Mouse (Mus musculus): ENCODE results near the gene Gm867. TPM values are rescaled to one million over a fixed set of nuclear protein-coding genes. Genes with fewer than 3 reads are reported as not detected.

Gene Gm867
- polyA plus RNA-seq, 1 experiment from 2014 or later = 0.42 TPM

GRCm38 (mm10) chr10:75931311-75931710 lies 9.2 kb downstream of the Gm867 start:
- Histone ChIP-seq H3K4me3 (ENCODE audit: low read length) (peak overlapping the region; percentile 61), H3K36me3 (ENCODE audit: control insufficient read depth, insufficient read depth) (no peaks in the 10 kb centered on the region; the same call in 1 of the 2 replicates), H3K9ac (ENCODE audit: low read length) (peak overlapping the region; percentile 4; the same call in 1 of the 2 replicates), H3K4me2 (ENCODE audit: low read depth, low read length) (peak overlapping the region; percentile 80), H3K27me3 (ENCODE audit: control insufficient read depth, insufficient read depth, low read length) (peaks cover 4% of the 10 kb centered on the region), H3K9me3 (replicated peaks; ENCODE audit: control insufficient read depth, low read length) (no peaks in the 10 kb centered on the region), H3K27ac (ENCODE audit: low read length) (no peak overlapping the region), H3K4me1 (ENCODE audit: control insufficient read depth, insufficient read depth, low read length) (peaks cover 24% of the 10 kb centered on the region)
- ATAC-seq (replicated peaks; ENCODE audit: extremely low read depth, insufficient read depth, low FRiP score) = no peak
- 32% methylated on average over 7 of the region's 7 CpGs for WGBS

- Histone ChIP-seq H3K4me3 (ENCODE audit: low read length) (no peak overlapping the region), H3K27me3 (ENCODE audit: control insufficient read depth, insufficient read depth, low read length) (peaks cover 4% of the 10 kb centered on the region), H3K4me1 (ENCODE audit: control insufficient read depth, insufficient read depth, low read length) (peaks cover 23% of the 10 kb centered on the region), H3K4me2 (ENCODE audit: low read depth, low read length) (peak overlapping the region; percentile 31), H3K36me3 (ENCODE audit: control insufficient read depth, insufficient read depth) (no peaks in the 10 kb centered on the region; the same call in 1 of the 2 replicates), H3K9me3 (replicated peaks; ENCODE audit: control insufficient read depth, low read length) (no peaks in the 10 kb centered on the region), H3K27ac (ENCODE audit: low read length) (no peak overlapping the region), H3K9ac (ENCODE audit: low read length) (no peak overlapping the region)
- 18% methylated on average over 6 of the region's 6 CpGs for WGBS
- no peak for ATAC-seq (replicated peaks; ENCODE audit: extremely low read depth, insufficient read depth, low FRiP score)
These were observed 10.2 kb downstream of the Gm867 start for GRCm38 (mm10) chr10:75930304-75930703.

- Histone ChIP-seq H3K4me3 (ENCODE audit: low read length) (no peak overlapping the region), H3K27me3 (ENCODE audit: control insufficient read depth, insufficient read depth, low read length) (peaks cover 3% of the 10 kb centered on the region), H3K4me1 (ENCODE audit: control insufficient read depth, insufficient read depth, low read length) (peaks cover 16% of the 10 kb centered on the region), H3K4me2 (ENCODE audit: low read depth, low read length) (no peak overlapping the region), H3K27ac (ENCODE audit: low read length) (no peak overlapping the region), H3K9ac (ENCODE audit: low read length) (no peak overlapping the region), H3K9me3 (replicated peaks; ENCODE audit: control insufficient read depth, low read length) (no peaks in the 10 kb centered on the region), H3K36me3 (ENCODE audit: control insufficient read depth, insufficient read depth) (no peaks in the 10 kb centered on the region; the same call in 1 of the 2 replicates)
- 64% methylated on average over 13 of the region's 13 CpGs for WGBS
- ATAC-seq (replicated peaks; ENCODE audit: extremely low read depth, insufficient read depth, low FRiP score) = no peak
These were observed 14.1 kb downstream of the Gm867 start for GRCm38 (mm10) chr10:75926396-75926795.

DNA sequence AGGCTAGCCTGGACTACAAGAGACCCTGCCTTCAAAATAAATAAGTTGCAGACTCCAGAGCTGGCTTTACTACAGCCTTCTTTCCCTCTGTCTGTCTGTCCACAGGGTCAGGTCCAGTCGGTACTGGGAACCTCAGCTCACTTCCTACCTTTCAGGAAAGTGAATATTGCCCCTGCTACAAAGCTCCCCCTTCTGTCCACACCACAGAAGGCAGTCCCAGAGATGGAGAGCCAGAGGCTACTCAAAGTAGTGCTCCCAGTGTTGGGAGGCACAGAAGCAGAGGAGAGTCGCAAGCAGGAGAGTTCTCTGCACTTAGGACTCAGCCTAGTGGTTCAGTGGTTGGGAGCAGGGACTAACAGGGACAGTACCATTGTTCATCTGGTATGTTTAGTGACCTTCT lies 16.1 kb downstream of the Gm867 start:
- no peak overlapping the region for H3K9ac ChIP-seq (ENCODE audit: low read length)
- no peak overlapping the region for H3K4me2 ChIP-seq (ENCODE audit: low read depth, low read length)
- ATAC-seq (replicated peaks; ENCODE audit: extremely low read depth, insufficient read depth, low FRiP score) = no peak
- WGBS = 65% methylated on average over 2 of the region's 2 CpGs
- peaks cover 14% of the 10 kb centered on the region for H3K4me1 ChIP-seq (ENCODE audit: control insufficient read depth, insufficient read depth, low read length)
- no peak overlapping the region for H3K4me3 ChIP-seq (ENCODE audit: low read length)
- no peaks in the 10 kb centered on the region for H3K9me3 ChIP-seq (replicated peaks; ENCODE audit: control insufficient read depth, low read length)
- no peak overlapping the region for H3K27ac ChIP-seq (ENCODE audit: low read length)
- H3K36me3 ChIP-seq (ENCODE audit: control insufficient read depth, insufficient read depth) = no peaks in the 10 kb centered on the region; the same call in 1 of the 2 replicates
- H3K27me3 ChIP-seq (ENCODE audit: control insufficient read depth, insufficient read depth, low read length) = no peaks in the 10 kb centered on the region

GRCm38 (mm10) chr10:75921726-75922560 lies 18.5 kb downstream of the Gm867 start:
- Histone ChIP-seq H3K36me3 (ENCODE audit: control insufficient read depth, insufficient read depth) (no peaks in the 10 kb centered on the region), H3K4me1 (ENCODE audit: control insufficient read depth, insufficient read depth, low read length) (peaks cover 16% of the 10 kb centered on the region), H3K27ac (ENCODE audit: low read length) (peak overlapping the region; percentile 94), H3K4me3 (ENCODE audit: low read length) (peak overlapping the region; percentile 94), H3K4me2 (ENCODE audit: low read depth, low read length) (peak overlapping the region; percentile 82), H3K9me3 (replicated peaks; ENCODE audit: control insufficient read depth, low read length) (no peaks in the 10 kb centered on the region), H3K27me3 (ENCODE audit: control insufficient read depth, insufficient read depth, low read length) (no peaks in the 10 kb centered on the region), H3K9ac (ENCODE audit: low read length) (peak overlapping the region; percentile 94)
- 4% methylated on average over 22 of the region's 22 CpGs for WGBS
- no peak for ATAC-seq (replicated peaks; ENCODE audit: extremely low read depth, insufficient read depth, low FRiP score)

GRCm38 (mm10) chr10:75921026-75921725 lies 19.3 kb downstream of the Gm867 start, which contains the start of gene Smarcb1:
Gene Smarcb1 (minus strand): TSS chr10:75921617.
- Histone ChIP-seq H3K4me3 (ENCODE audit: low read length) (peak within 1 kb of the TSS; percentile 94), H3K36me3 (ENCODE audit: control insufficient read depth, insufficient read depth) (no peaks in the 10 kb centered on the region; the same call in 1 of the 2 replicates), H3K4me1 (ENCODE audit: control insufficient read depth, insufficient read depth, low read length) (peaks cover 16% of the 10 kb centered on the region), H3K27ac (ENCODE audit: low read length) (peak within 1 kb of the TSS; percentile 94), H3K4me2 (ENCODE audit: low read depth, low read length) (peak within 1 kb of the TSS; percentile 93), H3K9me3 (replicated peaks; ENCODE audit: control insufficient read depth, low read length) (no peaks in the 10 kb centered on the region), H3K9ac (ENCODE audit: low read length) (peak within 1 kb of the TSS; percentile 94), H3K27me3 (ENCODE audit: control insufficient read depth, insufficient read depth, low read length) (no peaks in the 10 kb centered on the region)
- WGBS = under 1% methylated on average over 76 of the region's 76 CpGs
- peak; percentile 95 for ATAC-seq (replicated peaks; ENCODE audit: extremely low read depth, insufficient read depth, low FRiP score)

GRCm38 (mm10) chr10:75919026-75919425 lies 21.4 kb downstream of the Gm867 start:
- Histone ChIP-seq H3K4me3 (ENCODE audit: low read length) (no peak overlapping the region), H3K27ac (ENCODE audit: low read length) (no peak overlapping the region), H3K36me3 (ENCODE audit: control insufficient read depth, insufficient read depth) (peaks cover 6% of the 10 kb centered on the region), H3K9ac (ENCODE audit: low read length) (no peak overlapping the region), H3K4me2 (ENCODE audit: low read depth, low read length) (no peak overlapping the region), H3K27me3 (ENCODE audit: control insufficient read depth, insufficient read depth, low read length) (no peaks in the 10 kb centered on the region), H3K4me1 (ENCODE audit: control insufficient read depth, insufficient read depth, low read length) (peaks cover 16% of the 10 kb centered on the region), H3K9me3 (replicated peaks; ENCODE audit: control insufficient read depth, low read length) (no peaks in the 10 kb centered on the region)
- WGBS = 82% methylated on average over 5 of the region's 5 CpGs
- no peak for ATAC-seq (replicated peaks; ENCODE audit: extremely low read depth, insufficient read depth, low FRiP score)

GRCm38 (mm10) chr10:75916840-75917239 lies 23.6 kb downstream of the Gm867 start:
- no peaks in the 10 kb centered on the region for H3K9me3 ChIP-seq (replicated peaks; ENCODE audit: control insufficient read depth, low read length)
- no peak for ATAC-seq (replicated peaks; ENCODE audit: extremely low read depth, insufficient read depth, low FRiP score)
- H3K36me3 ChIP-seq (ENCODE audit: control insufficient read depth, insufficient read depth) = peaks cover 13% of the 10 kb centered on the region
- no peak overlapping the region for H3K27ac ChIP-seq (ENCODE audit: low read length)
- WGBS = 84% methylated on average over 8 of the region's 8 CpGs
- H3K27me3 ChIP-seq (ENCODE audit: control insufficient read depth, insufficient read depth, low read length) = no peaks in the 10 kb centered on the region
- peaks cover 16% of the 10 kb centered on the region for H3K4me1 ChIP-seq (ENCODE audit: control insufficient read depth, insufficient read depth, low read length)
- H3K4me3 ChIP-seq (ENCODE audit: low read length) = no peak overlapping the region
- no peak overlapping the region for H3K4me2 ChIP-seq (ENCODE audit: low read depth, low read length)
- H3K9ac ChIP-seq (ENCODE audit: low read length) = no peak overlapping the region

DNA sequence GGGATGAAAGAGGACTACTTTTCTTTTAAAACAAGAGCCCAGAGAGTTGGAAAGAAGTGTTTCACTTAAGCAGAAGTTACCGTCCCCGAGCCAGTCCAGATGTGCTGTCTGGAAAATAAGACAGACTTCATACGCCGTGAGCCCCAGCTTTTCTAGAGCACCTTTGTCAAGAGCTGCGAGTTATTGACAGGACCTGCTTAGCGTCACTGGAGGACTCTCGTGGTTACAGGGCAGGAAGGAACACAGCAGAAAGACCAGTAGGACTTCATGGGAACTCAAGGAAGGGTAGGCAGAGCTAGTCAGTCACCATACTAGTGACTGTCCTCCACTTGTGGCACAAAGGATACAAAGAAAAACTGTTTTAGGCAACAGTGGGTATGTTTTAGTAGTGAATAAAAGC lies 24.9 kb downstream of the Gm867 start:
- peaks cover 23% of the 10 kb centered on the region for H3K36me3 ChIP-seq (ENCODE audit: control insufficient read depth, insufficient read depth)
- no peak overlapping the region for H3K4me3 ChIP-seq (ENCODE audit: low read length)
- no peak overlapping the region for H3K27ac ChIP-seq (ENCODE audit: low read length)
- H3K4me1 ChIP-seq (ENCODE audit: control insufficient read depth, insufficient read depth, low read length) = peaks cover 14% of the 10 kb centered on the region
- H3K27me3 ChIP-seq (ENCODE audit: control insufficient read depth, insufficient read depth, low read length) = no peaks in the 10 kb centered on the region
- no peak overlapping the region for H3K9ac ChIP-seq (ENCODE audit: low read length)
- WGBS = 43% methylated on average over 7 of the region's 7 CpGs
- no peaks in the 10 kb centered on the region for H3K9me3 ChIP-seq (replicated peaks; ENCODE audit: control insufficient read depth, low read length)
- H3K4me2 ChIP-seq (ENCODE audit: low read depth, low read length) = no peak overlapping the region
- ATAC-seq (replicated peaks; ENCODE audit: extremely low read depth, insufficient read depth, low FRiP score) = no peak

Measured in heart, embryonic 16.5 days (tissue).